Mouse (Mus musculus): ENCODE data around the gene Rcc1l.

Gene Rcc1l

GRCm38 (mm10) chr5:134118798-134119407 is 57.7 kb downstream of the Rcc1l start:
- no peak for DNase-seq (ENCODE audit: extremely low spot score, low spot score)

DNA sequence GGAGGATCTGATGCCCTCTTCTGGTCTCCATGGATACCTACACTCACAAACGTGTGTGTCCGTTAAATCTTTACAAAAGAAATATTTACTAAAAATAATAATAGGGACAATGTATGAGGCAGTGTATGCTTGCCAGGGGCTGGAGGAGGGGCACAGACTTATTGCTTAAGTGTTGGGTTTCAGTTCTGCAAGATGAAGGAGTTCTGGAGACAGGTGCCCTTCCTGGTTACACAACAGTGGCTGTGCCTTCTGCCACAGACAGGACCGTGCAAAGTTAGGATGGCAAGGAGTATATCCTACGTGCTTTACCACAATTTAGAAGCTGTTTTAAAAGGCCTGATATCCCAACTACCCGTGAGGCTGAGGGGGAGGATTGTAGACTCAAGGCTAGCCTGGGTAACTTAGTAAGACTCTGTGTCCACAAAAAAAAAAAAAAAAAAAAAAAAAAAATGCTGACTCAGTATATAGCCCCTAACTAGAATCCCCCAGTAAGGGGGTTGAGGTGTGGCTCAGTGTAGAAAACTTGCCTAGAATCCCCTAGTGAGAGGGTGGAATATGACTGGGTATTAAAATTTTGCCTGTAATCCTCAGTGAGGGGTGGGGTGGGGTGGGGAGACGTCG is 60.8 kb downstream of the Rcc1l start:
- DNase-seq (ENCODE audit: extremely low spot score, low spot score), result no peak

DNA sequence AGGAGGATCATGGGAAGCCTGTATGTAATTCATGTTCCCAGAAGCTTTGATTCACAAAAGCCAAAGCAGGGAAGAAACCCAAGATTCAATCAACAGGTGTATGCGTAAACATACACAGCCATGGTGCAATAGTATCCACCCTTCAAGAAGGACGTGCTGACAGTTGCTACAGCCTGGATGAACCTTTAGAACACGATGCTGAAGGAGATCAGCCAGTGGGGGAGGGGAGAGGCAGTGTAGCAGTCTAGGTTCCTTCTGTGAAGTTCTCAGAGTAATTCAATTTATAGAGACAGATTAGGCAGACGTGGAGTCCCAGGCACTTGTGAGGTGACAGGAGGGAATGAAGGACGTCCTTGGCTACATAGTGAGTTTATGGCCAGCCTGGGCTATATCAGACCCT is 61.6 kb downstream of the Rcc1l start:
- DNase-seq (ENCODE audit: extremely low spot score, low spot score), result no peak

- no peak for DNase-seq (ENCODE audit: extremely low spot score, low spot score)
Measured at GRCm38 (mm10) chr5:134105829-134106228, 70.7 kb downstream of the Rcc1l start.

DNA sequence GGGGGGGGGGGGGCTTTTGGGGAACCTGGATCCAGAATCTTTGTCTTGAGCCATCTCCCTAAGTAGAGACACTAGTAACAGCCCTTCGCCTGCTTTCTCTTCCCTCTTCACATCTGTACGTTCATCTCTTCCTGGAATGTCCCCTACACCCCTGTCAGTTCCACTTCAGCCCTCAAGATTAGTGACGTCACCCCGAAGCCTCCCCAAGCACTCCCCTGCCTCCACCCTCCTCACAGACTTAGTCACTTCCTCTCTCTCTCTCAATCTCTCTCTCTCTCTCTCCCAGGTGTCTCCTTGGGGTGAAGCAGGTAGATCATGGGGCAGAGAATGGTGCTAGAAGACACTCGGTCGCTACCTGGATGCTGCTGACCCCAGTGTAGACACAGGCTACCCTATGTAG is 73.9 kb downstream of the Rcc1l start:
- DNase-seq (ENCODE audit: extremely low spot score, low spot score), result no peak

DNA sequence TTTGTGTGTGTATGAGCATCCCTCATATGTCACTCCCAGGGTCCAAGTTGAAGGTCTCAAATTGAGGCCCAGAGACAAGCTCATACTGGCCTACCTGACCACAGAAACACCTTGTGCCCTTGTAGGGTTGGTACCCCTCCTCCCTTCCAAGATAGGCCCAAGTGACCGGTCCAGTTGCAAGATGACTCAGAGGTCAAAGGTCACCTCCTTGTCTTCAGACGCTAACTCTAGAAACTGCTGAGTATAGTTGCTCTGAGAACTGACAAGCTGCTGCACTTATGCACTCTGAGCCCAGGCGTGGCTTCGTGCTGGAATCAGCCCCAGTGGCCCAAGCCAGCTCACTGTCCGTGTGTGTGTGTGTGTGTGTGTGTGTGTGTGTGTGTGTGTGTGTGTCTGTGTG is 74.7 kb downstream of the Rcc1l start:
- DNase-seq (ENCODE audit: extremely low spot score, low spot score), result peak; percentile 16

GRCm38 (mm10) chr5:134101322-134101721 is 75.3 kb downstream of the Rcc1l start:
- DNase-seq (ENCODE audit: extremely low spot score, low spot score), result no peak

DNA sequence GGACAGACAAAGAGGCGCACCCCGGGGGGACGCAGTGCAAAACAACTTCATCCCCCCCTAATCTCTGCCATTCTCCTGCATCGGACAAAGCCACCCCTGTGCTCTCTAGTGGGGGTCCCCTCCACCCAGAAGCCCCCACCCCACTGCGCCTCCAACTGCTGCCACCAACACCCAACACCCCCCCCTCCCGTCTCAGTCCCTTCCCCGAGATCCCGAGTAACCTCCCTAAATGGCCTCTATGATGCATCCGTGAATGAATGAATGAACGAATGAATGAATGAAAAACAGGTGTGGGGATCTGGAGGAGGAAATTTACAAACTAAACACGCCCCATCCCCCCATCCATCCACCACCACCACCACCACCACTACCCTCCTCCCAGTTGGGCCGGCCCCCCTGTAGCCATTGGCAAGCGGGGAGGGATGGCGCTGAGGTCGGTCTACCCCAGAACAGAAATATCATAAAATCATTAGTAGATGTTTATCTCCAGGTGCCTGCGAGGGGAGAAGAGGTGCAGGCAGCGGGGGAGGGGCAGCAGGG is 76.3 kb downstream of the Rcc1l start:
- DNase-seq (ENCODE audit: extremely low spot score, low spot score), result peak; percentile 24

DNA sequence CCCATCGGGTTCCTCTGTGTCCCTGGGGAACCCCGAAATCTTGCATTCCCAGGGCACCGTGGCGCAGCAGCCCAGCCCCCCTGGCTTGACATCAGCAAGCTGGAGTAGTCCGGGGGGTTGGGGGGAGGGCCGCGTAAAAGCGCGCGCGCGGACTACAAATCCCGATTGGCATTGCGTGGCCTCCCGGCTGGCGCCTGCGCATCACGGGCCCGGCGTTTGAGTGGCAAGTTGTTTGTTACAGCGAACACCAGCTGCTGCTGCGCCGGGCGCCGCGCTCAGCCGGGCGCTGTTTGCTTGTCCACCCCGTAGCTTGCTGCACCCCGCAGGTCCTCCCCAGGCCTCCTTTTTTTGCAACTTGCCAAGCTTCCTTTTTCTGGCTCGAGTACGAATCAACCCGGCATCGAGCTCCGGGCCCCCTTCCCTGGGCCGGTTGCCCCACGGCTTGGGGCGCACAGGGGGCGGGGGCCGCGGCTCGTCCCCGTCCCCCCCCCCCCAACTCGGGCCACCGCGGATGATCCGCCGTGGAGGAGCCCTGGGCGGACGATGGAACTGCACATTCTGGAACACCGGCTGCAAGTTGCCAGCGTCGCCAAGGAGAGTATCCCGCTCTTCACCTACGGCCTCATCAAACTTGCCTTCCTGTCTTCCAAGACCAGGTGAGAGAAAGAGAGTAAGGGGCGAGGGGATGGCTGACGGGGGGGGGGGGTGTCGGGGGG is 76.9 kb downstream of the Rcc1l start, which contains the start of gene Castor2:
TSS of gene Castor2 (plus strand) at position 216 of the 716 bp plus-strand sequence.
- DNase-seq (ENCODE audit: extremely low spot score, low spot score), result peak; percentile 94

DNA sequence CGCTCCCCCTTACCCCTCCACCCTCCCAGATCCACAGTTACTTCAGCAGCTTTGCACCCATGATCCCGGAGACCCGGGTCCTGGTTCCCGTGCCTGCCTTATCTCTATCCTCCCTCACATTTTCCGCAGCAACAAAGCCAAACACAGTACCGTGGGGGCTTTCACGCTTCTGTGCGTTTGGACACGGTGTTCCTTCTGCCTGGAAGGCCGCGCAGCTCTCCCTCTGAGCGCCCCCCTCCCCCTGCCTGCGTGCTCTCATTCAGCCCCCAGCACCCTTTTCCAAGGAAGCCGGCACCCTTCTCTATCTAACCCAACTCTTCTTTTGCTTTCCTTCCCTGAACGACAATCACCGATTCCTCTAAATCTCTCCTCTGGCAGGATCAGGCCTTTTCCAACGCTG is 77.6 kb downstream of the Rcc1l start:
- DNase-seq (ENCODE audit: extremely low spot score, low spot score), result no peak

- DNase-seq (ENCODE audit: extremely low spot score, low spot score), result no peak
Measured at GRCm38 (mm10) chr5:134098341-134098902, 78.2 kb downstream of the Rcc1l start.

Measured in neural tube, embryonic 10.5 days (tissue).